Mouse (Mus musculus) cerebellum, postnatal 10 days (tissue): ENCODE measurements at regions not wholly inside any gene's neighbourhood (a gene's known extent, or its start where the extent isn't known, plus 50 kb on each side); places are given as distances from the start of the nearest gene placed in this dataset.

Experiments used
- DNase-seq, 2 experiments: peaks; one replicate each; pipeline ENCODE4 v3.0.0; 2021; ENCODE audit warnings: mixed read lengths in 2 of 2

DNA sequence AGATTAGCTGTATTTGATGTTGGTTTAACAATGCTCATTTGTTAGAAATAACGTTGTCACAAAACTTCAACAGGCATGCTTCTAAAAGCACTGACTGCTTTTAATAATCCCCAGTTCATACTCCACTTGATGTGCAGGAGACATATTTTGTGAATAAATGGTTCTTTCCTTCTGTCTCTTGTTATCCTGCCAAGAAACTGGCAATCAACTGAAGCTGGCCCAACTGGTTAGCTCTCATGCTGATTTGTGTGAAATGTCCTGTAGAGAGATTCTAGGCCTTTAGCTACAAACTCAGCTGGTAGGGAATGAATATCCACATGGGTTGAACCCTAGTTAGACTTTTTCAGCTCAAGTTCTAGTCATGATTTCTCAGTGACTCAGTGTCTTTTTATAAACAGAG is 647.8 kb upstream of the Cntnap5b start:
- DNase-seq, result peak; percentile 56 to 64

DNA sequence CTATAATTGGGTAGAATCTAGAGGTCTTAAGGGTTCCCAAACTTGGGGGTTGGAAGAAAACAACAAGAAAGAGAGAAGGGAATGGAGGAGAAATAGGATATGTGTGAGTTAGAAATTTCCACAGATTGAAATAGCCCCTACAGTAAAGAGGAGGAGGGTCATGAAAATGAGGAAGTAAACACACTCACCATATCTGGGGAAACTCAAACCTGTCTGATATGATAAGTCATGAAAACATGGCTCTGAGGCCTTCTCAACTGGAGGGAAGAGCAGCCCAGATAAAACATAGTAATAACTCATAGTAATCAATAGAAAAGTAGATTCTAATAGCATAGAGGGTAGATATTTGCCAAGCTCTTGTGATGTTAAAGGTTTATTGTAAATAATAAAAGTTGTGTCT is 638.4 kb upstream of the Cntnap5b start:
- DNase-seq, result no peak

DNA sequence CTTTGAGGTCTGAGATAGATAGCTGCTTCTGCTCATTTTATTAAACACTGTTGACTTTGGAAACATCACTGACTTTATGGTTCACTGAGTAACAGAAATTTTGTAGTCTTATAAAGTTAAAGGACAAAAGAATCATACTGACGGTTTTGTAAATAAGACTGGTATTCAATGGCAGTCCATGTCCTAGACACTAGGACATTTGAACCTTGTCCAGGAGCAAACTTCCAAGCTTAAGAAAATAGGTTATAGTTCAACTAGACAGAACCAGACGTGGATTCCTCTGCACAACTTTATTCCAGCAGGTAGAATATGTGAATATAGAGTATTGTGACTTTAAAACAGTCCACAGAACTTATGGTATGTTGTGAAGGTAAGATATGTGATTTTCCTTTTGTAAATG is 635.0 kb upstream of the Cntnap5b start:
- no peak for DNase-seq

DNA sequence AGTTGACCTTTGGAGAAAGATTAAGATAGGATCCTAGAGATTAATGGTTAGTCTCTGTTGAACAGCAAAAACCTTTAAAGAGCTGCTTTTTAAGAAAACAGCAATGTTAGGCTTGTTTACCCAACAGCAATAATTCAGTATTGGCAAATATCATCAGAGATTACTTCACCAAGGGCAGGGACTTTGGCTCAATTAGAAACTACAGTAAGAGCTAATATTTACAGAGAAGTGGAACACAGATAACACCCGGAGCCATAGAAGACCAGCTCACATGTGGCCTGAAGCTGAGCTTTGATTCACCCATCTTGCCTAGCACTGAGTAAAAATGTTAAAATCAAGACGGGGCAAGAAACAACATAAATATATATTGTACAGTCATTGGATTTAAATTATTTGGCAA is 611.9 kb upstream of the Cntnap5b start:
- no peak for DNase-seq
